Mouse (Mus musculus) retina, postnatal 1 day (tissue): Measurements from ENCODE around the gene Qrich2.
"Not testable (repeated sequence)": the region's sequence is repeated elsewhere in the genome, so short reads cannot be mapped to it uniquely, and the experiment has no call there.

Experiments
- DNase-seq: peaks from one replicate; pipeline ENCODE4 v3.0.0-alpha.2; 2012

Qrich2 gene

GRCm38 (mm10) chr11:116466141-116466540 lies at the start of gene Qrich2:
TSS of gene Qrich2 (minus strand) at chr11:116466241.
- DNase-seq, result no peak

- peak; percentile 71 for DNase-seq
Measured at GRCm38 (mm10) chr11:116515330-116516020, 49.4 kb upstream of the Qrich2 start.

GRCm38 (mm10) chr11:116513531-116514038 lies 47.5 kb upstream of the Qrich2 start:
- DNase-seq, result no peak

GRCm38 (mm10) chr11:116512987-116513386 lies 46.9 kb upstream of the Qrich2 start:
- DNase-seq, result no peak

GRCm38 (mm10) chr11:116512154-116512553 lies 46.1 kb upstream of the Qrich2 start:
- no peak for DNase-seq

GRCm38 (mm10) chr11:116511301-116511868 lies 45.3 kb upstream of the Qrich2 start:
- DNase-seq, result no peak

GRCm38 (mm10) chr11:116508689-116509088 lies 42.6 kb upstream of the Qrich2 start:
- DNase-seq, result no peak

GRCm38 (mm10) chr11:116506151-116506875 lies 40.3 kb upstream of the Qrich2 start:
- DNase-seq, result no peak

- no peak for DNase-seq
Measured at GRCm38 (mm10) chr11:116505573-116505972, 39.5 kb upstream of the Qrich2 start.

- DNase-seq, result no peak
Measured at GRCm38 (mm10) chr11:116504516-116504915, 38.5 kb upstream of the Qrich2 start.

GRCm38 (mm10) chr11:116501005-116501746 lies 35.1 kb upstream of the Qrich2 start:
- DNase-seq, result peak; percentile 92

GRCm38 (mm10) chr11:116499018-116499417 lies 33.0 kb upstream of the Qrich2 start:
- DNase-seq, result no peak

GRCm38 (mm10) chr11:116498596-116498995 lies 32.6 kb upstream of the Qrich2 start:
- DNase-seq, result no peak

GRCm38 (mm10) chr11:116497313-116497712 lies 31.3 kb upstream of the Qrich2 start:
- DNase-seq, result no peak

GRCm38 (mm10) chr11:116494474-116495174 lies 28.6 kb upstream of the Qrich2 start:
- peak; percentile 74 for DNase-seq

- DNase-seq, result peak; percentile 84
Measured at GRCm38 (mm10) chr11:116493795-116494252, 27.8 kb upstream of the Qrich2 start, which contains the start of gene Prpsap1. TSS of gene Prpsap1 (minus strand) at chr11:116494202.

GRCm38 (mm10) chr11:116493191-116493590 lies 27.1 kb upstream of the Qrich2 start:
- DNase-seq, result no peak

GRCm38 (mm10) chr11:116492507-116492906 lies 26.5 kb upstream of the Qrich2 start:
- DNase-seq, result not testable (repeated sequence)

GRCm38 (mm10) chr11:116491338-116491737 lies 25.3 kb upstream of the Qrich2 start:
- DNase-seq, result no peak

GRCm38 (mm10) chr11:116490232-116491107 lies 24.4 kb upstream of the Qrich2 start:
- peak; percentile 96 for DNase-seq

- no peak for DNase-seq
Measured at GRCm38 (mm10) chr11:116489771-116490231, 23.8 kb upstream of the Qrich2 start.
